Mouse (Mus musculus) CH12.LX (cell line): ENCODE data around the gene Gata2. TPM values are rescaled to one million over a fixed set of nuclear protein-coding genes. Genes with fewer than 3 reads are reported as not detected.

Experiments
- DNase-seq: peaks from one replicate; pipeline ENCODE4 v3.0.0-alpha.2; 2013; ENCODE audit errors: extremely low read depth
- H3K27ac ChIP-seq: 2 replicates; pipeline ENCODE4 v1.5.1; 2012; ENCODE audit warnings: low read depth, mild to moderate bottlenecking, control low read depth, moderate library complexity; ENCODE audit not compliant: insufficient read depth
- H3K27me3 ChIP-seq: replicated peaks from 2 replicates; pipeline ENCODE3; 2012; ENCODE audit warnings: inconsistent platforms
- H3K36me3 ChIP-seq, 2 experiments: replicated peaks in 1 of 2; 2 replicates each; pipeline versions ENCODE3 to v1.6.1; 2012; ENCODE audit warnings: inconsistent platforms in 1 of 2, low read length in 1 of 2, mild to moderate bottlenecking in 1 of 2, mixed read lengths in 1 of 2, moderate library complexity in 1 of 2; ENCODE audit not compliant: control insufficient read depth in 1 of 2, insufficient read depth in 1 of 2
- H3K4me1 ChIP-seq, 2 experiments: 2 replicates each; pipeline ENCODE4 v1.6.1; 2012; ENCODE audit warnings: inconsistent platforms in 1 of 2, moderate library complexity in 1 of 2; ENCODE audit not compliant: insufficient read depth in 2 of 2, control insufficient read depth in 1 of 2
- H3K4me2 ChIP-seq: 2 replicates; pipeline ENCODE4 v1.6.1; 2012; ENCODE audit warnings: low read depth, mild to moderate bottlenecking, control low read depth; ENCODE audit not compliant: poor library complexity, insufficient read depth, severe bottlenecking
- H3K4me3 ChIP-seq, 3 experiments: fragments of 150-350 bp in 1 of 3; sonication (generic) in 1 of 3; replicated peaks in 1 of 3; 2 replicates each; pipeline versions ENCODE3 to v1.5.1; 2011 to 2012; ENCODE audit warnings: low read depth in 2 of 3, low read length in 2 of 3, mild to moderate bottlenecking in 2 of 3, moderate library complexity in 2 of 3, control low read depth in 1 of 3, improper control_type of control experiment in 1 of 3, inconsistent platforms in 1 of 3, mixed read lengths in 1 of 3; ENCODE audit not compliant: poor library complexity in 1 of 3
- H3K79me2 ChIP-seq: replicated peaks from 2 replicates; pipeline ENCODE4 v1.6.1; 2012; ENCODE audit warnings: mild to moderate bottlenecking, moderate library complexity; ENCODE audit not compliant: control insufficient read depth, poor library complexity, insufficient read depth, severe bottlenecking; ENCODE audit errors: extremely low read depth
- H3K9ac ChIP-seq: 2 replicates; pipeline ENCODE4 v1.6.1; 2012; ENCODE audit warnings: low read depth, mild to moderate bottlenecking, control low read depth, moderate library complexity; ENCODE audit not compliant: insufficient read depth
- H3K9me3 ChIP-seq: replicated peaks from 2 replicates; pipeline ENCODE3; 2012; ENCODE audit warnings: low read length, inconsistent platforms, mixed read lengths
- BHLHE40 ChIP-seq: IDR thresholded peaks from 2 replicates; pipeline ENCODE4 v1.6.1; 2011; ENCODE audit warnings: mild to moderate bottlenecking, low read depth, low read length, improper control_type of control experiment
- CHD1 ChIP-seq: IDR thresholded peaks from 2 replicates; pipeline ENCODE4 v1.6.1; 2012; ENCODE audit warnings: low read depth, low read length, improper control_type of control experiment, inconsistent platforms
- CTCF ChIP-seq, 2 experiments: IDR thresholded peaks in 1 of 2; conservative IDR thresholded peaks in 1 of 2; 2 replicates each; pipeline ENCODE4 v1.5.1; 2011 to 2012; ENCODE audit warnings: low read depth in 2 of 2, low read length in 2 of 2, improper control_type of control experiment in 1 of 2, inconsistent platforms in 1 of 2, mild to moderate bottlenecking in 1 of 2, moderate library complexity in 1 of 2
- E2F4 ChIP-seq: IDR thresholded peaks from 2 replicates; pipeline ENCODE4 v1.6.1; 2011; ENCODE audit warnings: low read depth, low read length, improper control_type of control experiment; ENCODE audit not compliant: insufficient replicate concordance
- ELF1 ChIP-seq: IDR thresholded peaks from 2 replicates; pipeline ENCODE4 v1.6.1; 2014; ENCODE audit warnings: low read depth, mild to moderate bottlenecking, inconsistent platforms, low read length, improper control_type of control experiment
- EP300 ChIP-seq: IDR thresholded peaks from 2 replicates; pipeline ENCODE4 v1.6.1; 2011; ENCODE audit warnings: low read length, improper control_type of control experiment
- ETS1 ChIP-seq: conservative IDR thresholded peaks from 2 replicates; pipeline ENCODE4 v1.6.1; 2012; ENCODE audit warnings: low read depth, mild to moderate bottlenecking, inconsistent platforms, low read length, improper control_type of control experiment, moderate library complexity
- HCFC1 ChIP-seq: IDR thresholded peaks from 2 replicates; pipeline ENCODE4 v1.6.1; 2012; ENCODE audit warnings: low read depth, mild to moderate bottlenecking, inconsistent platforms, low read length, improper control_type of control experiment
- IRF4 ChIP-seq: IDR thresholded peaks from 2 replicates; pipeline ENCODE4 v1.6.1; 2014; ENCODE audit warnings: low read depth, mild to moderate bottlenecking, inconsistent platforms, low read length, improper control_type of control experiment
- JUND ChIP-seq: conservative IDR thresholded peaks from 2 replicates; pipeline ENCODE4 v1.6.1; 2011; ENCODE audit warnings: low read depth, low read length, improper control_type of control experiment
- MAFK ChIP-seq: IDR thresholded peaks from 2 replicates; pipeline ENCODE4 v1.6.1; 2011; ENCODE audit warnings: low read length, improper control_type of control experiment; ENCODE audit not compliant: insufficient replicate concordance
- MAX ChIP-seq: IDR thresholded peaks from 2 replicates; pipeline ENCODE4 v1.6.1; 2011; ENCODE audit warnings: low read length, improper control_type of control experiment
- MEF2A ChIP-seq: IDR thresholded peaks from 2 replicates; pipeline ENCODE4 v1.6.1; 2014; ENCODE audit warnings: low read depth, mild to moderate bottlenecking, inconsistent platforms, low read length, improper control_type of control experiment, borderline replicate concordance
- NRF1 ChIP-seq: IDR thresholded peaks from 2 replicates; pipeline ENCODE4 v1.6.1; 2014; ENCODE audit warnings: low read depth, mild to moderate bottlenecking, inconsistent platforms, low read length, improper control_type of control experiment, moderate library complexity
- PAX5 ChIP-seq: IDR thresholded peaks from 2 replicates; pipeline ENCODE4 v1.6.1; 2012; ENCODE audit warnings: low read length, inconsistent platforms, mixed read lengths
- RAD21 ChIP-seq: IDR thresholded peaks from 2 replicates; pipeline ENCODE4 v1.6.1; 2011; ENCODE audit warnings: low read depth, mild to moderate bottlenecking, low read length, improper control_type of control experiment, moderate library complexity
- SIN3A ChIP-seq: IDR thresholded peaks from 2 replicates; pipeline ENCODE4 v1.6.1; 2012; ENCODE audit warnings: low read length, improper control_type of control experiment, inconsistent platforms
- SMC3 ChIP-seq: IDR thresholded peaks from 2 replicates; pipeline ENCODE4 v1.6.1; 2011; ENCODE audit warnings: low read depth, low read length, improper control_type of control experiment
- TBP ChIP-seq: conservative IDR thresholded peaks from 2 replicates; pipeline ENCODE4 v1.6.1; 2011; ENCODE audit warnings: low read depth, low read length, improper control_type of control experiment
- USF1 ChIP-seq: IDR thresholded peaks from 2 replicates; pipeline ENCODE4 v1.6.1; 2014; ENCODE audit warnings: low read depth, mild to moderate bottlenecking, inconsistent platforms, low read length, improper control_type of control experiment
- USF2 ChIP-seq: conservative IDR thresholded peaks from 2 replicates; pipeline ENCODE4 v1.6.1; 2011; ENCODE audit warnings: low read depth, low read length, improper control_type of control experiment
- ZKSCAN1 ChIP-seq: IDR thresholded peaks from 2 replicates; pipeline ENCODE4 v1.6.1; 2012; ENCODE audit warnings: low read depth, inconsistent platforms, low read length, improper control_type of control experiment, borderline replicate concordance
- ZMIZ1 ChIP-seq: IDR thresholded peaks from 2 replicates; pipeline ENCODE4 v1.6.1; 2012; ENCODE audit warnings: low read depth, mild to moderate bottlenecking, inconsistent platforms, low read length, improper control_type of control experiment
- ZNF384 ChIP-seq: IDR thresholded peaks from 2 replicates; pipeline ENCODE4 v1.6.1; 2012; ENCODE audit warnings: low read depth, low read length, improper control_type of control experiment, inconsistent platforms
- dilution Hi-C: fragments of 300-500 bp; cut with MboI; formaldehyde crosslinking; loops from 2 replicates; pipeline ENCODE4 v1.14.3; 2020; ENCODE audit warnings: low sequenced_read_pairs; ENCODE audit not compliant: extremely low pct_unique_long_range_greater_than_20kb, extremely low pct_ligation_motif_present
- in situ Hi-C: fragments of 300-500 bp; cut with MboI; formaldehyde crosslinking; loops from 3 replicates; pipeline ENCODE4 v1.14.3; 2019; ENCODE audit warnings: low sequenced_read_pairs, low pct_ligation_motif_present, low pct_unique_long_range_greater_than_20kb, mixed read lengths
- polyA plus RNA-seq: library from polyadenylated mRNA; unstranded; fragments of >175 nt; gene quantifications from 2 replicates; pipeline ENCODE4 v1.2.1, GENCODE M21; 2012; ENCODE audit warnings: low read depth; ENCODE audit not compliant: insufficient read length
- total RNA-seq, 2 experiments: library from RNA; depleted of rRNA; stranded (reverse); fragments of 300-350 nt in 1 of 2; fragments of >200 nt in 1 of 2; gene quantifications; 2 replicates each; pipeline ENCODE4 v1.2.3; 2012 to 2014

Gata2 gene
- total and polyA plus RNA-seq, 3 experiments = not detected

DNA sequence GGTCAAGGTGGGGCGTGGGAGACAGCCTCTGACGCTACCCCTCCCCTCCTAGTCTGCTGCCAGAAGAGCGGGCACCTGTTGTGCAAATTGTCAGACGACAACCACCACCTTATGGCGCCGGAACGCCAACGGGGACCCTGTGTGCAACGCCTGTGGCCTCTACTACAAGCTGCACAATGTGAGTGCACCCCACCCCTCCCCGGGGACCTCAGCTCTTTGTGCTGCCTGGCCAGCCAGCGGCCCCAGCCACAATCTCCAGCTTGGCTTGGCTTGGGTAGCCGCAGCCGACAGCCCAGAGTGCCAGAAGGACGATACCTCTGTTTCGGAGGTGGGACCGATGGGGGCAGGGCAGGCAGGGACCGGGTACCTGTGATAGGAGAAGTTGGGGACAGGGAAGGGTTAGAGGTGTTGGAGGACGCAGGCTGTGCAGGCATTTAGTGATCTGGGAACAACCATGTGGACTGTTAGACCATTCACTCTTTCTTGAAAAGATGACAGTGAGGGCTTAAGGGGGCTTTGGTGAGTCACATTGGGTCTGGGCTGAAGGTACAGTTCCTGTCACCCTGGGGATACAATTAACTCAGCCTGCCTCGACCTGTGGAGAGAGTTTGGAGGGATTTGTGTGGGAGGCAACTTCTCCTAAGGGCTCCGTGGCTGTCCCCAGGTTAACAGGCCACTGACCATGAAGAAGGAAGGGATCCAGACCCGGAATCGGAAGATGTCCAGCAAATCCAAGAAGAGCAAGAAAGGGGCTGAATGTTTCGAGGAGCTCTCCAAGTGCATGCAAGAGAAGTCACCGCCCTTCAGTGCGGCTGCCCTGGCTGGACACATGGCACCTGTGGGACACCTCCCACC lies 11.1 kb downstream of the Gata2 start:
- H3K27me3 ChIP-seq = peaks cover 42% of the 10 kb centered on the region
- H3K9ac ChIP-seq = no peak overlapping the region
- no peak overlapping the region for H3K4me2 ChIP-seq
- no peaks in the 10 kb centered on the region for H3K79me2 ChIP-seq
- in situ Hi-C loops = no loop called here
- no peak for TF ChIP-seq MEF2A
- TF ChIP-seq MAFK = no peak
- TF ChIP-seq HCFC1 = no peak
- no peak for TF ChIP-seq CTCF (conservative IDR thresholded peaks at IDR 0.05 in 1 of 2, IDR thresholded peaks at IDR 0.05 in 1 of 2; ENCODE audit: low read depth in 2 of 2, low read length in 2 of 2)
- no peak for TF ChIP-seq ELF1
- TF ChIP-seq USF2 = no peak
- TF ChIP-seq PAX5 = no peak
- TF ChIP-seq ZNF384 = no peak
- TF ChIP-seq ZKSCAN1 = no peak
- no peak for TF ChIP-seq ZMIZ1
- TF ChIP-seq USF1 = no peak
- TF ChIP-seq SIN3A = no peak
- TF ChIP-seq E2F4 = no peak
- TF ChIP-seq RAD21 = no peak
- dilution Hi-C loops = no loop called here
- no peaks in the 10 kb centered on the region for H3K36me3 ChIP-seq
- H3K27ac ChIP-seq = no peak overlapping the region
- no peak for DNase-seq
- no peaks in the 10 kb centered on the region for H3K9me3 ChIP-seq
- H3K4me1 ChIP-seq = peaks cover 0 to 17% of the 10 kb centered on the region in 2 experiments; a peak in 3 of 4 replicates
- no peak overlapping the region for H3K4me3 ChIP-seq

DNA sequence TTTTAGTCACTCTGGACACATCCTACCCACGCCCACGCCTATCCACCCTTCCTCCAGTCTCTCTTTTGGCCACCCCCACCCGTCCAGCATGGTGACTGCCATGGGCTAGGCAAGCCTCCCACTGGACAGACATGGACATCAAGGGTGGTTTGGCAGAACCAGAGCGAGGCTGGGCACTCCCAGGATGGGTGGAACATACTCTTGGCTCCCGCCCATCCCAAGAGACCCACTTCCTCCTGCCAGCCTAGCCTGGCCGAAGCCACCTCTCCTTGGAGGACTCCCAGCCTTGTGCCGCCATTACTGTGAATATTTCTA lies 11.7 kb downstream of the Gata2 start:
- no peak for TF ChIP-seq ELF1
- TF ChIP-seq ZKSCAN1 = no peak
- no peak for TF ChIP-seq MAFK
- no peak for TF ChIP-seq ETS1
- TF ChIP-seq MAX = no peak
- TF ChIP-seq EP300 = no peak
- TF ChIP-seq TBP = no peak
- no peak for TF ChIP-seq SIN3A
- no peak for TF ChIP-seq CHD1
- no peak for TF ChIP-seq USF1
- TF ChIP-seq CTCF (conservative IDR thresholded peaks at IDR 0.05 in 1 of 2, IDR thresholded peaks at IDR 0.05 in 1 of 2; ENCODE audit: low read depth in 2 of 2, low read length in 2 of 2) = no peak
- no peak for TF ChIP-seq ZNF384
- no peak for TF ChIP-seq JUND
- TF ChIP-seq PAX5 = no peak
- TF ChIP-seq BHLHE40 = no peak
- no peak for TF ChIP-seq HCFC1
- no peak for TF ChIP-seq NRF1
- TF ChIP-seq RAD21 = no peak
- no peak for TF ChIP-seq IRF4
- TF ChIP-seq SMC3 = no peak
- dilution Hi-C loops (no loop called here), in situ Hi-C loops (no loop called here)
- H3K79me2 ChIP-seq = no peaks in the 10 kb centered on the region
- H3K36me3 ChIP-seq = no peaks in the 10 kb centered on the region
- H3K27ac ChIP-seq = no peak overlapping the region
- peaks cover 0 to 17% of the 10 kb centered on the region in 2 experiments; a peak in 3 of 4 replicates for H3K4me1 ChIP-seq
- H3K27me3 ChIP-seq = peaks cover 40% of the 10 kb centered on the region
- H3K4me2 ChIP-seq = no peak overlapping the region
- no peak overlapping the region for H3K9ac ChIP-seq
- DNase-seq = no peak
- H3K9me3 ChIP-seq = no peaks in the 10 kb centered on the region
- H3K4me3 ChIP-seq = no peak overlapping the region
